Mouse (Mus musculus): ENCODE measurements at regions not wholly inside any gene's neighbourhood (a gene's known extent, or its start where the extent isn't known, plus 50 kb on each side); places are given as distances from the start of the nearest gene placed in this dataset.

DNA sequence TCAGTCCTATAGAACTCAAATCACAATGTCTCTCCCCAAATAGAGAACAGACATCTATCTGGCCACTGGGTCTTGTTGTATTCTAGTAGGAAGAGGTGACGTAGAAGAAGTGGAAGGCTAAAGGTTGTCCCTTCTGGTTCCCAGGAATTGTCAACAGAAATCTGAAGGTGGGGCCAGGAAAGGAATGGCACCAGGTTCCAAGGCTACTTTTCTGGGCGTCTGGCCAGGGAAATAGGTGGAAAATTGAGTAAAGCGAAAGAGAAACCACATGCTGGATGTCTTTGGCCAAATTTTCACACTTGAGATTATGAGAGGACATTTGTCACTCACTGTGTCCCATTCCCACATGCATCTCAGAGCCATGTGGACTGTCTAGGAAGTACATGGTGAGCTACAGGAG is 69.7 kb downstream of the Ddx3x start:
- no peaks in the 10 kb centered on the region for H3K4me1 ChIP-seq (ENCODE audit: insufficient read depth, low read length)
- no peaks in the 10 kb centered on the region for H3K36me3 ChIP-seq (ENCODE audit: insufficient read depth, low read length)
- no peak for ATAC-seq (ENCODE audit: low FRiP score)

DNA sequence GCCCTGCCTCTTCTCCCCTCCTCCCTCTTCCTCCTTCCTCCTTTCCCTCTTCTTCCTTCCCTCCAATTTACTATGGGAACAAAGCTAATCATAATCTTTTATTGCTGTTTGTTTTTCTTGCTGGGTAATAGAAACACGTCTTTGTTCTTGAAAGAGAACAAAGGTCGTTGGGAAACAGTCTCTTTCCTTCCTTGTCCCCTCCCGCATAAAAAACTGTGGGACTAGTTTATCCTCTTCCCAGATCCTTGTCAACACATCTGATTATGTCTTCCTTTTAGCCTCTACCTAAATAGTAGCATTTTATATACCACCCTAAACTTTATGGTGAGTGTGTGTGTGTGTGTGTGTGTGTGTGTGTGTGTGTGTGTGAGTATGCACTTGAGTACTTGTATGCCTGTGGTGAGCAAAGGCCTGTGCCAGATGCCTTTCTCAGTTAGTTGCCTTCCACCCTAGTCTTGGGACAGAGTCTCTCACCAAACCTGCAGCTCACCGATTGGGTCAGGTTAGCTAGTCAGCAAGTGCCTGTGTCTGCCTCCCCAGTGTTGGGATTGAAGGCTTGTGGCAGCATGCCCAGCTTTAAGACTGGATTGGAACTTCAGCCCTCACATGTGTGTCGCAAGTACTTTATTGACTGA is 76.5 kb downstream of the Ddx3x start:
- Histone ChIP-seq H3K27me3 (ENCODE audit: insufficient read depth, low read length) (no peaks in the 10 kb centered on the region; the same call in 1 of the 2 replicates), H3K27ac (ENCODE audit: low read depth, low read length) (no peak overlapping the region), H3K4me2 (ENCODE audit: low read depth, low read length, poor library complexity, severe bottlenecking) (no peak overlapping the region), H3K36me3 (ENCODE audit: insufficient read depth, low read length) (no peaks in the 10 kb centered on the region), H3K4me3 (ENCODE audit: low read depth, low read length) (no peak overlapping the region), H3K9me3 (ENCODE audit: low read length) (no peaks in the 10 kb centered on the region), H3K4me1 (ENCODE audit: insufficient read depth, low read length) (no peaks in the 10 kb centered on the region), H3K9ac (replicated peaks; ENCODE audit: low read length, poor library complexity, severe bottlenecking) (no peak overlapping the region)
- no peak for TF ChIP-seq CTCF (IDR thresholded peaks at IDR 0.05)
- 82% methylated on average over 5 of the region's 5 CpGs for whole genome bisulfite sequencing
- DNase-seq (ENCODE audit: low spot score) (no peak), ATAC-seq (ENCODE audit: low FRiP score) (no peak)

More for the DNA sequence above, 69.7 kb downstream of the Ddx3x start:
- Histone ChIP-seq H3K4me2 (ENCODE audit: low read depth, low read length, poor library complexity, severe bottlenecking) (no peak overlapping the region), H3K9me3 (ENCODE audit: low read length) (no peaks in the 10 kb centered on the region), H3K27ac (ENCODE audit: low read depth, low read length) (no peak overlapping the region), H3K4me3 (ENCODE audit: low read depth, low read length) (no peak overlapping the region), H3K9ac (replicated peaks; ENCODE audit: low read length, poor library complexity, severe bottlenecking) (no peak overlapping the region), H3K27me3 (ENCODE audit: insufficient read depth, low read length) (peaks cover 12% of the 10 kb centered on the region; the same call in 1 of the 2 replicates)
- 81% methylated on average over 3 of the region's 3 CpGs for WGBS
- DNase-seq (ENCODE audit: low spot score), result no peak
- no peak for TF ChIP-seq CTCF (IDR thresholded peaks at IDR 0.05)

GRCm38 (mm10) chrX:13357973-13358372 is 77.2 kb downstream of the Ddx3x start:
- ATAC-seq (ENCODE audit: low FRiP score) (no peak), DNase-seq (ENCODE audit: low spot score) (no peak)
- Histone ChIP-seq H3K9me3 (ENCODE audit: low read length) (no peaks in the 10 kb centered on the region), H3K4me1 (ENCODE audit: insufficient read depth, low read length) (no peaks in the 10 kb centered on the region), H3K27ac (ENCODE audit: low read depth, low read length) (no peak overlapping the region), H3K4me3 (ENCODE audit: low read depth, low read length) (no peak overlapping the region), H3K27me3 (ENCODE audit: insufficient read depth, low read length) (no peaks in the 10 kb centered on the region; the same call in 1 of the 2 replicates), H3K36me3 (ENCODE audit: insufficient read depth, low read length) (no peaks in the 10 kb centered on the region), H3K4me2 (ENCODE audit: low read depth, low read length, poor library complexity, severe bottlenecking) (no peak overlapping the region), H3K9ac (replicated peaks; ENCODE audit: low read length, poor library complexity, severe bottlenecking) (no peak overlapping the region)
- 77% methylated on average over 3 of the region's 3 CpGs for WGBS
- no peak for TF ChIP-seq CTCF (IDR thresholded peaks at IDR 0.05)

GRCm38 (mm10) chrX:13360436-13360835 is 79.7 kb downstream of the Ddx3x start:
- Histone ChIP-seq H3K36me3 (ENCODE audit: insufficient read depth, low read length) (no peaks in the 10 kb centered on the region), H3K27ac (ENCODE audit: low read depth, low read length) (no peak overlapping the region), H3K4me2 (ENCODE audit: low read depth, low read length, poor library complexity, severe bottlenecking) (no peak overlapping the region), H3K27me3 (ENCODE audit: insufficient read depth, low read length) (no peaks in the 10 kb centered on the region; the same call in 1 of the 2 replicates), H3K4me3 (ENCODE audit: low read depth, low read length) (no peak overlapping the region), H3K4me1 (ENCODE audit: insufficient read depth, low read length) (no peaks in the 10 kb centered on the region), H3K9me3 (ENCODE audit: low read length) (no peaks in the 10 kb centered on the region), H3K9ac (replicated peaks; ENCODE audit: low read length, poor library complexity, severe bottlenecking) (no peak overlapping the region)
- WGBS, result 93% methylated on average over 5 of the region's 5 CpGs
- ATAC-seq (ENCODE audit: low FRiP score) (no peak), DNase-seq (ENCODE audit: low spot score) (no peak)
- no peak for TF ChIP-seq CTCF (IDR thresholded peaks at IDR 0.05)

- no peak for DNase-seq (ENCODE audit: low spot score)
- Histone ChIP-seq H3K27ac (ENCODE audit: low read depth, low read length) (no peak overlapping the region), H3K9ac (replicated peaks; ENCODE audit: low read length, poor library complexity, severe bottlenecking) (no peak overlapping the region), H3K4me1 (ENCODE audit: insufficient read depth, low read length) (no peaks in the 10 kb centered on the region), H3K36me3 (ENCODE audit: insufficient read depth, low read length) (no peaks in the 10 kb centered on the region), H3K4me2 (ENCODE audit: low read depth, low read length, poor library complexity, severe bottlenecking) (no peak overlapping the region), H3K27me3 (ENCODE audit: insufficient read depth, low read length) (peaks cover 6% of the 10 kb centered on the region; the same call in 1 of the 2 replicates), H3K4me3 (ENCODE audit: low read depth, low read length) (no peak overlapping the region), H3K9me3 (ENCODE audit: low read length) (no peaks in the 10 kb centered on the region)
- no peak for TF ChIP-seq CTCF (IDR thresholded peaks at IDR 0.05)
- 86% methylated on average over 4 of the region's 4 CpGs for WGBS
- no peak for ATAC-seq (ENCODE audit: low FRiP score)
Measured at GRCm38 (mm10) chrX:13370319-13370718, 89.5 kb downstream of the Ddx3x start.

GRCm38 (mm10) chrX:13372752-13373151 is 92.0 kb downstream of the Ddx3x start:
- Histone ChIP-seq H3K4me3 (ENCODE audit: low read depth, low read length) (no peak overlapping the region), H3K4me1 (ENCODE audit: insufficient read depth, low read length) (no peaks in the 10 kb centered on the region), H3K4me2 (ENCODE audit: low read depth, low read length, poor library complexity, severe bottlenecking) (no peak overlapping the region), H3K27me3 (ENCODE audit: insufficient read depth, low read length) (peaks cover 6% of the 10 kb centered on the region; the same call in 1 of the 2 replicates), H3K9ac (replicated peaks; ENCODE audit: low read length, poor library complexity, severe bottlenecking) (no peak overlapping the region), H3K27ac (ENCODE audit: low read depth, low read length) (no peak overlapping the region), H3K36me3 (ENCODE audit: insufficient read depth, low read length) (no peaks in the 10 kb centered on the region), H3K9me3 (ENCODE audit: low read length) (no peaks in the 10 kb centered on the region)
- WGBS, result 75% methylated on average over 4 of the region's 4 CpGs
- no peak for DNase-seq (ENCODE audit: low spot score)
- no peak for ATAC-seq (ENCODE audit: low FRiP score)
- no peak for TF ChIP-seq CTCF (IDR thresholded peaks at IDR 0.05)
